Mouse (Mus musculus) small intestine, adult 2 months (tissue): ENCODE results near the gene Iqcf1. TPM values are rescaled to one million over a fixed set of nuclear protein-coding genes. Genes with fewer than 3 reads are reported as not detected.

Experiments
- H3K27ac ChIP-seq: fragments of 200-500 bp; 2 replicates; pipeline ENCODE4 v1.5.1; 2012; ENCODE audit warnings: low read depth, low read length, control low read depth, inconsistent platforms; ENCODE audit not compliant: insufficient read depth
- H3K27me3 ChIP-seq: fragments of 200-500 bp; 2 replicates; pipeline ENCODE4 v1.6.1; 2012; ENCODE audit warnings: mild to moderate bottlenecking, moderate library complexity, low read length, inconsistent platforms; ENCODE audit not compliant: control insufficient read depth, insufficient read depth
- H3K36me3 ChIP-seq: fragments of 200-500 bp; 2 replicates; pipeline ENCODE4 v1.6.1; 2012; ENCODE audit warnings: mild to moderate bottlenecking, low read length, control low read depth, inconsistent platforms; ENCODE audit not compliant: control insufficient read depth, insufficient read depth
- H3K4me1 ChIP-seq: fragments of 200-500 bp; 2 replicates; pipeline ENCODE4 v1.6.1; 2012; ENCODE audit warnings: low read length, inconsistent platforms, mixed read lengths; ENCODE audit not compliant: control insufficient read depth, insufficient read depth, insufficient read length
- H3K4me3 ChIP-seq: fragments of 200-500 bp; 2 replicates; pipeline ENCODE4 v1.5.1; 2012; ENCODE audit warnings: low read depth, mild to moderate bottlenecking, control low read depth, inconsistent platforms, low read length, moderate library complexity
- CTCF ChIP-seq: fragments of 200-500 bp; IDR thresholded peaks from 2 replicates; pipeline ENCODE4 v1.5.1; 2012; ENCODE audit warnings: low read depth, mild to moderate bottlenecking, control low read depth, inconsistent platforms, low read length, moderate library complexity, mixed read lengths; ENCODE audit not compliant: insufficient replicate concordance, insufficient read length; ENCODE audit errors: extremely low read depth
- POLR2A ChIP-seq: fragments of 200-500 bp; IDR thresholded peaks from 2 replicates; pipeline ENCODE4 v1.6.1; 2012; ENCODE audit warnings: low read depth, mild to moderate bottlenecking, control low read depth, inconsistent platforms, low read length, moderate library complexity
- WGBS: fragments of 180-500 bp; shearing (Covaris S2); methylation state at CpG from one replicate; pipeline ENCODE4 v1.1.7; 2018; 5-methylcytosine and 5-hydroxymethylcytosine counted together
- polyA plus RNA-seq: library from polyadenylated mRNA; depleted of rRNA; stranded (reverse); fragments of >200 nt; gene quantifications from 2 replicates; pipeline ENCODE4 v1.2.3, GENCODE M21; 2012

Iqcf1 gene
- polyA plus RNA-seq, 1 experiment = not detected

DNA sequence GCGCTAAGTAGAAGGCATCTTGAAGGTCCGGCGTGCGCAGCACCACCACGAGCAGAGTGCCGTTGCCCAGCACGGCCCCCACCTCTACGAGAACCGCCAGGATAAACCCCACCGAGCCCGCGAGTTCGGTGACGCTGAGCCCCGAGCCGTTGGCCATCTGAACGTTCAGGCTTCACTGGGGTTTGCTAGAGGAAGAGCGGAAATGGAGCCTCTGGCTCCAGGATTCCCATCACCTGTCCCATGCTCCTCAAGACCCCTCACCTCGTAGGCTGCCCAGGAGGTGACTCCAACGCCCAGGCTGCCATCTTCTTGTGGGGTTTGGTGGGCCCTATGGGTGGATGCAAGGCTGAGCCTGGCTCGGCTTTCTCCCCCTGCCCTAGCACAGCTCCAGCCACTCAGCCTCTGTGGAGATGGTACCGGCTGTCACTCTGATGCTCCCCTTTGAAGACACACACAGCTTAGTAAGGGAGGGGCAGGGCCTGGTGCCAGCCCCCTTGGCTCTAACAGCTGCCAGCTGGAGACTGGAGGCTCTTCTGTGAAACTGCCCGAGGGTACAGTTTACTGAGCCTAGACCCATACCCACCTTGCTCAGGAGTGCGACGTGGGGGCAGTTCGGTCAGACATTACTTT lies 34.1 kb upstream of the Iqcf1 start, which contains the start of gene Gpr62:
Gene Gpr62 (minus strand): TSS at position 368 of the 630 bp plus-strand sequence.
- Histone ChIP-seq H3K36me3 (no peaks in the 10 kb centered on the region), H3K4me3 (peak within 1 kb of the TSS; percentile 60), H3K27ac (no peak within 1 kb of the TSS), H3K4me1 (no peaks in the 10 kb centered on the region; the same call in 1 of the 2 replicates), H3K27me3 (peaks cover 12% of the 10 kb centered on the region)
- no peak for TF ChIP-seq POLR2A
- no peak for TF ChIP-seq CTCF
- WGBS = 38% methylated on average over 26 of the region's 26 CpGs

DNA sequence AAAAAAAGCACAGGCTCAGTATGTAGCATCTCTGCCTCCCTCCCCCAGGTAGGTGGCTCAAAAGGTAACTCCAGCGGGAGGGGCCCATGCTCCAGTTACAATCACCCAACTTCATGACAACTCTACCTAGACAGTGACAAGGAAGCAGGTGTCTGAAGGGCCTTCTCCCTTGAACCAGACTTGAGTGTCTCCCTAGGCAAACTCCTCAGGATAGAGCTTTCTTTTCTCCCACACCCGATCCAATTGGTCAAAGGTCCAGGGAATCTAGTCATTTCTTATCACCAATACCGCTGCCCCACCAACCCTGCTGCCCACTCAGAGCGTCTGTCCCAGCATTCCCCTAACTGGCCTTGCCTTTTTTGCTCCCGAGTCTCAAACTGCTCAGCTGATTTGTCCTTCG lies 33.0 kb upstream of the Iqcf1 start:
- no peak for TF ChIP-seq POLR2A
- TF ChIP-seq CTCF = no peak
- Histone ChIP-seq H3K36me3 (no peaks in the 10 kb centered on the region), H3K27me3 (peaks cover 12% of the 10 kb centered on the region), H3K4me1 (peaks cover 2% of the 10 kb centered on the region; the same call in 1 of the 2 replicates), H3K27ac (no peak overlapping the region), H3K4me3 (no peak overlapping the region)
- 62% methylated on average over 6 of the region's 6 CpGs for WGBS

DNA sequence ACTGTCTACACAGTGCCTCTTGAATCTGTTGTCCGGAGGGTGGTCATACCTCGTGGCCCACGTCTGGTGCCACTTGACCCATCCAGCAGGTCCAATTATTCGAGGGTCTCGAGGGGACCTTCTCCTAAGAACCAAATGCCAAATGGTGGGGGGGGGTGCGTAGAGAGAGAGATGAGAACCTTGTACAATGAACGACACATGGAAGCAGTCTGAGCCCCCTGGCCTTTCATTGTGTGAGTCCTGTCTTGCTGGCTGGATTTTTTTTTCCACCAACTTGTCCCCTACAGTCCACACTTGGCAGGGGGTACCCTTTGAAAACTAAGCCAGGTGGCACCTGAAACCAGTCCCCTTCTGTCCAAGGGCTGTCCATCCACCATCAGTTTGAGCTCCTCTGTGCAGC lies 32.0 kb upstream of the Iqcf1 start:
- TF ChIP-seq POLR2A (no peak), CTCF (no peak)
- Histone ChIP-seq H3K36me3 (no peaks in the 10 kb centered on the region), H3K27ac (no peak overlapping the region), H3K4me3 (no peak overlapping the region), H3K4me1 (peaks cover 3% of the 10 kb centered on the region; the same call in 1 of the 2 replicates), H3K27me3 (peaks cover 12% of the 10 kb centered on the region)
- 89% methylated on average over 7 of the region's 7 CpGs for WGBS

DNA sequence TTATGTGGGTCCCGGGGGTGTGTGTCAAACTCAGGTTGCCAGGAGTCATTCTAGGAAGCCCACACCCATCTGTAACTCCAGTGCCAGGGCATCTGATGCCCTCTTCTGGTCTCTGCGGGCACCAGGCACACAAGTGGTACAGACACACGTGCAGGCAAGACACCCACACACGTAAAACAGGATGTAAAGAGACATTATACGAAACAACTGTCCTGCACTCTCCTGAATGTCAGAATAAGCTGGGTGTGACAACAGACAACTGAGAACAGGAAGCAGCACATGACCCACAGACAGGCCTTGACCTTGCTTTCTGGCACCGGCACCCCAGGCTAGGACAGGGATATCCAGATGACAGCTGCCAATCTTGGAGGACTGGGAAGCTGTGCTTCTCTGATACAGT lies 30.4 kb upstream of the Iqcf1 start:
- WGBS = 59% methylated on average over 6 of the region's 6 CpGs
- Histone ChIP-seq H3K4me3 (no peak overlapping the region), H3K27ac (no peak overlapping the region), H3K36me3 (no peaks in the 10 kb centered on the region), H3K4me1 (peaks cover 4% of the 10 kb centered on the region), H3K27me3 (peaks cover 8% of the 10 kb centered on the region)
- TF ChIP-seq POLR2A (no peak), CTCF (no peak)

DNA sequence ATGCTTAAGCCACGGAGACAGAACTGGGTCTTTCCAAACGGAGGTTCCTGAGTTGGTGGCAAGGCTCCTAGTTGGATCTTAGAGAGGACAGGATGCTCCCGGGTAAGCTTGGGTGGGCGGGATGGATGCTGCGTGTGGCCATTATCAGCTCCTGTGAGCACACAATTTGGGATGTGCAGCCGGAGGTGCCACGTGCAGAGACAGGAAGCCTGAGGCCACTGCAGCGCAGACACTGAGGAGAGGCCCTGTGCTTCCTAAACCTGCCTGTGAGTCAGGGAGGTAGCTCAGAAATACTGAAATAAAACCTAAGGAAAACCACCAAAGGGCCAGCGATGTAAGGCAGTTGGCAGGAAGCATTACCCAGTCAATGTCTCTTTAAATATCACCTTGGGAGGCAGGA lies 30.0 kb upstream of the Iqcf1 start:
- H3K4me3 ChIP-seq = no peak overlapping the region
- WGBS = 70% methylated on average over 9 of the region's 9 CpGs
- H3K27ac ChIP-seq = no peak overlapping the region
- no peak for TF ChIP-seq POLR2A
- no peak for TF ChIP-seq CTCF
- peaks cover 4% of the 10 kb centered on the region for H3K27me3 ChIP-seq
- H3K36me3 ChIP-seq = no peaks in the 10 kb centered on the region
- H3K4me1 ChIP-seq = peaks cover 8% of the 10 kb centered on the region

DNA sequence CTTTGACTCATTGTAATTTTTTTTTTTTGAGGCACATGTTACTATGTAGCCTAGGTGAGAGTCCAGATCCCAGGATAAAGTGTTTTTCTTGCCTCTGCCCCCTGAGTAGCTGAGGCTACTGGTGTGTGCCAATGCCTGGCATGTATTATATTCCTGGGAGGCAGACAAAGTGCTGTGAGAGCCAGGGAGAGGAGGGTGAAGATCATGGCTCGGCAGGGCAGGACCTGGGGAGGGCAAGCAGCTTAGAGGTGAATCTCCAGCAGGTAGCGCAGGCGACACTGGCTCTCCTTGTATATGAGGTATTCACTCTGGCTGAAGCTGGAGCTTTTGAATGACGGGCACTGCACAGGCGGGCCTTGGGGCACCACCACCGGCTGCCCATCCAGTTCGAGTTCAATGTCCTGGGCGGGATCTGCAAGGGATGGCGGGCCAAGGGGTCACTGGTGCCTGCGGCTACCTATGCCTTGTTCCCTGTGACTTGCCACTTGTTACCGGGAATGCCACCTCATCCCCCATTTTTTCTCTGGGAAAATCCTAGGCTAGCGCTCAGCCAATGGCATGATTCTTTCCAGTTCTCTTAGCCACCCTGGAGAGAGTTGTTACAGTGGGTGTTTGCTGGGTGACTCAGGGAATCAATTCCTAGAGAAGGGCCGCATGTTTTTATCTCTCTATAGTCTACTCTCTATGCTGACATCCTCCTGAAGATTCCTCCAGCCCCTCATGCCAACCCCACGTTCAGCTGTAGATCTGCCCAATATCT lies 28.6 kb upstream of the Iqcf1 start:
- no peaks in the 10 kb centered on the region for H3K36me3 ChIP-seq
- H3K27me3 ChIP-seq = no peaks in the 10 kb centered on the region
- peak overlapping the region; percentile 48; the same call in 1 of the 2 replicates for H3K27ac ChIP-seq
- H3K4me1 ChIP-seq = peaks cover 17% of the 10 kb centered on the region
- peak overlapping the region; percentile 30 for H3K4me3 ChIP-seq
- 71% methylated on average over 14 of the region's 14 CpGs for WGBS
- TF ChIP-seq CTCF = no peak
- TF ChIP-seq POLR2A = no peak

DNA sequence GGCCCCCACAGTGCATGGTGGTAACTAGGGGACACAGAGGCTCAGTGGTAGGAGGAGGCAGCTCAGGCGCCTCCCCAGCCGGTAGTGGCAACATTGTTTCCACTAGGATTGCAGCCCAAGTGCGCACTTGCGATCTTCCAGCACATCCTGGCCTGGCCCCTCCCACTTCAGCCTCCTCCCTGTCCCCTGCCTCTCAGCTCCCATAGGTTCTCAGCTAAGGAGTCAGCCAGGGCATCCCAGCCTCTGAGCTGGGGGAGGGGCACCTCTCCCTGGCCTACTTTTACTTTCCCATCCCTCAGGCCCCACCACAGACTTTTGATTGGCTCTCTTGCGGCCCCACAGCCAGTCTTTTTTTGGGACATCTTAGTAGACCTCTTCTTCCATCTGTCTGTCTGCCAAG lies 27.9 kb upstream of the Iqcf1 start:
- Histone ChIP-seq H3K27ac (peak overlapping the region; percentile 48), H3K27me3 (no peaks in the 10 kb centered on the region), H3K36me3 (no peaks in the 10 kb centered on the region), H3K4me3 (peak overlapping the region; percentile 30), H3K4me1 (peaks cover 22% of the 10 kb centered on the region)
- WGBS = 34% methylated on average over 5 of the region's 5 CpGs
- TF ChIP-seq CTCF (no peak), POLR2A (no peak)
